Mouse (Mus musculus) CD4-positive naive resting alpha-beta T cell, adult 76 days (primary cell): ENCODE data around the gene Gm10439. TPM values are rescaled to one million over a fixed set of nuclear protein-coding genes. Genes with fewer than 3 reads are reported as not detected.

Experiments
- total RNA-seq: library from RNA; stranded (reverse); gene quantifications from one replicate; pipeline ENCODE4 v1.2.4, GENCODE M21; 2023

Gene Gm10439
- total RNA-seq: not detected

DNA sequence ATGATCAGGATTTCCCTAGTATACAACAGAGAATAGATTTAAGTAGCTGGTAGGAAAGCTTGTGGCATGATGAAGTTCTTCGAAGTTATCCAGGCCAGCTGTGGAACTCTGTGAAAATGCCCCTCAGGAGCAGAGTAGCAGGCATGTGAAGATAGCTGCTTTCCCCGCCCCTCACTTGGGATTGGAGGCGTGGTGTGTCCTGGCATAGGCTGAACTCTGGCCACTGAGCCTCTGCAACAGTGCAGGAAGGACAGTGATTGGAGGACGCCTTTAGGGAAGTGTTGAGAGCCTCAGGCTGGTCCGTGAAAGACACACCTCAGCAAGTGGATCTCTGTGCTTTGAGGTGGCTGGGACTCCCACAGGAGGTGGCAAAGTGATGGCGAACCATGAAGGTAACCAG, at the start of gene Gm10439:
Gm10439 (plus strand) TSS at position 301 of the 400 bp plus-strand sequence.

Other genes with a start within 250 kb of the Gm10439 start
- not detected for gene Gm15085, start 147.0 kb upstream of the Gm10439 start, total RNA-seq
- gene Gm15097, start 189.9 kb downstream of the Gm10439 start, total RNA-seq: not detected